Mouse (Mus musculus) brain, embryonic 14.5 days (tissue): Measurements from ENCODE around the gene Esr1.

Experiments
- CTCF ChIP-seq: fragments of 200-500 bp; IDR thresholded peaks from 2 replicates; pipeline ENCODE4 v1.5.1; 2012; ENCODE audit warnings: inconsistent platforms, mild to moderate bottlenecking, moderate library complexity, borderline replicate concordance; ENCODE audit not compliant: insufficient read depth, insufficient read length; ENCODE audit errors: extremely low read depth
- POLR2A ChIP-seq: fragments of 200-500 bp; IDR thresholded peaks from 2 replicates; pipeline ENCODE4 v1.6.1; 2012; ENCODE audit warnings: mild to moderate bottlenecking, inconsistent platforms, borderline replicate concordance; ENCODE audit not compliant: poor library complexity, insufficient read depth, insufficient read length, severe bottlenecking; ENCODE audit errors: extremely low read depth

DNA sequence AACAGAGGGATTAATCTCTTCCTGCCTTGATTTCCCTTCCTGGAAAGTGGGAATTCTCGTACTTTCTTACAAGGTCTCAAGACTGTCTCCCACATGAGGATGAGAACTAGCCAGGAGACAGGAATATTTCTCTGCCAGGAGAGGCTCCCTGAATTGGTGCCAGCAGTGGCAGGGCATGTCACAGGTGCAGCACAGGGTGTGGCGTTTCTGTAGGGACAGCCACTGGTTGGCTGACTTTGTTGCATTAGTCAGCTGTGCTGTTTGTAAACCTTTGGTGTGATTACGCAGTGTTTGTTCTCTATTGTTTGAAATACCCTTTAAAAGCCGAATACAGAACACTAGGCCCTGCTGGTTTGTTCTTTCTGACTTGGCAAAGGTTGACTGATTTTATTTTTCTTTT lies 11.8 kb upstream of the Esr1 start:
- no peak for TF ChIP-seq CTCF
- TF ChIP-seq POLR2A: no peak
